Mouse (Mus musculus): Measurements from ENCODE around the gene Arhgap29. TPM values are rescaled to one million over a fixed set of nuclear protein-coding genes. Genes with fewer than 3 reads are reported as not detected.

Arhgap29 gene
- total RNA-seq, 2 experiments from 2014 or later: 30.4 to 33.8 TPM

GRCm38 (mm10) chr3:121981306-121981705, 29.0 kb downstream of the Arhgap29 start:
- no peak for DNase-seq (ENCODE audit: extremely low spot score in 1 of 2, low spot score in 2 of 2)
- intact Hi-C loops (cut with DNase I): no loop called here

- no peak for DNase-seq (ENCODE audit: extremely low spot score in 1 of 2, low spot score in 2 of 2)
- intact Hi-C loops (cut with DNase I): no loop called here
These were observed 30.1 kb downstream of the Arhgap29 start for GRCm38 (mm10) chr3:121982450-121982849.

GRCm38 (mm10) chr3:121995125-121995524, 42.8 kb downstream of the Arhgap29 start:
- DNase-seq (ENCODE audit: extremely low spot score in 1 of 2, low spot score in 2 of 2): no peak
- intact Hi-C loops (cut with DNase I): no loop called here

- no peak for DNase-seq (ENCODE audit: extremely low spot score in 1 of 2, low spot score in 2 of 2)
- intact Hi-C loops (cut with DNase I): no loop called here
These were observed 47.6 kb downstream of the Arhgap29 start for GRCm38 (mm10) chr3:121999934-122000333.

- intact Hi-C loops (cut with DNase I): no loop called here
- DNase-seq (ENCODE audit: extremely low spot score in 1 of 2, low spot score in 2 of 2): no peak
These were observed 49.2 kb downstream of the Arhgap29 start for GRCm38 (mm10) chr3:122001568-122001967.

GRCm38 (mm10) chr3:122009818-122010217, 57.5 kb downstream of the Arhgap29 start:
- no peak for DNase-seq (ENCODE audit: extremely low spot score in 1 of 2, low spot score in 2 of 2)
- intact Hi-C loops (cut with DNase I): no loop called here

GRCm38 (mm10) chr3:122010292-122010691, 58.0 kb downstream of the Arhgap29 start:
- intact Hi-C loops (cut with DNase I): no loop called here
- no peak for DNase-seq (ENCODE audit: extremely low spot score in 1 of 2, low spot score in 2 of 2)

GRCm38 (mm10) chr3:122012464-122012863, 60.1 kb downstream of the Arhgap29 start:
- DNase-seq (ENCODE audit: extremely low spot score in 1 of 2, low spot score in 2 of 2): no peak
- intact Hi-C loops (cut with DNase I): no loop called here

- intact Hi-C loops (cut with DNase I): no loop called here
- no peak for DNase-seq (ENCODE audit: extremely low spot score in 1 of 2, low spot score in 2 of 2)
These were observed 66.1 kb downstream of the Arhgap29 start for GRCm38 (mm10) chr3:122018421-122018820.

- DNase-seq (ENCODE audit: extremely low spot score in 1 of 2, low spot score in 2 of 2): no peak
- intact Hi-C loops (cut with DNase I): no loop called here
These were observed 66.8 kb downstream of the Arhgap29 start for GRCm38 (mm10) chr3:122019159-122019558.

- intact Hi-C loops (cut with DNase I): no loop called here
- DNase-seq (ENCODE audit: extremely low spot score in 1 of 2, low spot score in 2 of 2): no peak
These were observed 68.8 kb downstream of the Arhgap29 start for GRCm38 (mm10) chr3:122021029-122021652.

- DNase-seq (ENCODE audit: extremely low spot score in 1 of 2, low spot score in 2 of 2): no peak
- intact Hi-C loops (cut with DNase I): no loop called here
These were observed 70.0 kb downstream of the Arhgap29 start for GRCm38 (mm10) chr3:122022355-122022754.

GRCm38 (mm10) chr3:122026676-122027075, 74.3 kb downstream of the Arhgap29 start:
- intact Hi-C loops (cut with DNase I): no loop called here

GRCm38 (mm10) chr3:122027776-122028175, 75.4 kb downstream of the Arhgap29 start:
- intact Hi-C loops (cut with DNase I): no loop called here

More at GRCm38 (mm10) chr3:122026676-122027075, 74.3 kb downstream of the Arhgap29 start:
- no peak for DNase-seq (ENCODE audit: extremely low spot score in 1 of 2, low spot score in 2 of 2)

GRCm38 (mm10) chr3:122033248-122033837, 81.0 kb downstream of the Arhgap29 start:
- intact Hi-C loops (cut with DNase I): no loop called here

More at GRCm38 (mm10) chr3:122027776-122028175, 75.4 kb downstream of the Arhgap29 start:
- DNase-seq (ENCODE audit: extremely low spot score in 1 of 2, low spot score in 2 of 2): no peak

GRCm38 (mm10) chr3:122034240-122034639, 81.9 kb downstream of the Arhgap29 start:
- intact Hi-C loops (cut with DNase I): no loop called here
- DNase-seq (ENCODE audit: extremely low spot score in 1 of 2, low spot score in 2 of 2): no peak

More at GRCm38 (mm10) chr3:122033248-122033837, 81.0 kb downstream of the Arhgap29 start:
- DNase-seq (ENCODE audit: extremely low spot score in 1 of 2, low spot score in 2 of 2): no peak

- intact Hi-C loops (cut with DNase I): no loop called here
- DNase-seq (ENCODE audit: extremely low spot score in 1 of 2, low spot score in 2 of 2): no peak
These were observed 82.8 kb downstream of the Arhgap29 start for GRCm38 (mm10) chr3:122035092-122035491.

- intact Hi-C loops (cut with DNase I): no loop called here
- no peak for DNase-seq (ENCODE audit: extremely low spot score in 1 of 2, low spot score in 2 of 2)
These were observed 88.2 kb downstream of the Arhgap29 start for GRCm38 (mm10) chr3:122040522-122040921.

- intact Hi-C loops (cut with DNase I): no loop called here
- no peak for DNase-seq (ENCODE audit: extremely low spot score in 1 of 2, low spot score in 2 of 2)
These were observed 90.8 kb downstream of the Arhgap29 start for GRCm38 (mm10) chr3:122043102-122043501.

GRCm38 (mm10) chr3:122043799-122044547, 91.6 kb downstream of the Arhgap29 start, which contains the start of gene Abca4:
TSS of gene Abca4 (plus strand) at chr3:122044443.
- no peak for DNase-seq (ENCODE audit: extremely low spot score in 1 of 2, low spot score in 2 of 2)
- intact Hi-C loops (cut with DNase I): no loop called here

Data from left cerebral cortex, postnatal 10 days (tissue).